ENCODE assay signal across 13 mouse cellular contexts in the genomic region with DNA sequence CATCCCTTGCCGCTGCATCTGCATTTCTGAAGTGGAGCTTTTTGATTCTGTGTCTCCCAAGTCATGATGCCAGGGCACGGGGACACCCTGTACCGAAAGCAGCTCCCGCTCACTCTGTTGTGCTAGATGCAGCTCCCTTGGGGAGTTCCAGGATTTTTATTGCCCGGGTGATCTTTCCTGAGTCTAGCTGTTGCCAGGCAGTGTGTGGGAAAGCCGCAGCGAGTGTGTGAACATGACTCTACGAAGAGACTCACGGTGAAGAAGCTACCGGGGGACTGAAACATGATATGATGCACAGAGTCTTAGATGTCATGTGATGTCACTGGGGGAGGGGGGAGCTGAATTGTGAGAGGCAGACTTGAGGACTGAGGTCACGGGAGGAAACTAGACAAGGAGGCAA.
DNase-seq lines count a peak whose midpoint lies in the region; ATAC-seq lines count a peak whose summit lies in the region.
"Had no signal": no experiment of that assay in that cellular context is flagged by ENCODE, and none has a peak within 500 bp of the region (broad histone marks: within the 10 kb centered on the region; RNA-seq: fewer than 3 reads in every experiment).

No protein-coding gene starts in this region.

- 31% methylated on average over 11 of the region's 11 CpGs for WGBS in midbrain, embryonic 10.5 days
- WGBS in liver, embryonic 12.5 days (ENCODE audit: insufficient replicate concordance), result 55% methylated on average over 11 of the region's 11 CpGs

- intact Hi-C loops in left cerebral cortex, postnatal 14 days (cut with DNase I), result no loop called here
- intact Hi-C loops in left cerebral cortex, postnatal 4 days (cut with DNase I), result no loop called here

- peaks cover 12% of the 10 kb centered on the region for H3K36me3 ChIP-seq in midbrain, embryonic 10.5 days
- H3K36me3 ChIP-seq in liver, embryonic 12.5 days, result no peaks in the 10 kb centered on the region
- H3K36me3 ChIP-seq: forebrain, embryonic 12.5 days had no signal

- no peak for ATAC-seq in liver, embryonic 12.5 days

- H3K4me3 ChIP-seq in midbrain, embryonic 10.5 days, result peak overlapping the region; percentile 18; the same call in 1 of the 2 replicates
- no peak overlapping the region for H3K4me3 ChIP-seq in liver, embryonic 12.5 days
- H3K4me3 ChIP-seq: forebrain, embryonic 12.5 days; limb, embryonic 13.5 days had no signal

- H3K9me3 ChIP-seq in midbrain, embryonic 10.5 days (replicated peaks), result no peaks in the 10 kb centered on the region
- no peaks in the 10 kb centered on the region for H3K9me3 ChIP-seq in liver, embryonic 12.5 days (replicated peaks)
- H3K9me3 ChIP-seq: forebrain, embryonic 12.5 days; limb, embryonic 13.5 days had no signal

- H3K4me2 ChIP-seq in liver, embryonic 12.5 days, result no peak overlapping the region
- H3K4me2 ChIP-seq: forebrain, embryonic 12.5 days; limb, embryonic 13.5 days had no signal

- no peak overlapping the region for H3K9ac ChIP-seq in liver, embryonic 12.5 days
- H3K9ac ChIP-seq: forebrain, embryonic 12.5 days; limb, embryonic 13.5 days had no signal

- H3K27me3 ChIP-seq in midbrain, embryonic 10.5 days (ENCODE audit: low read depth, poor library complexity, severe bottlenecking), result peaks cover 33% of the 10 kb centered on the region
- no peaks in the 10 kb centered on the region for H3K27me3 ChIP-seq in liver, embryonic 12.5 days (replicated peaks)
- H3K27me3 ChIP-seq: limb, embryonic 13.5 days had no signal

- H3K4me1 ChIP-seq in midbrain, embryonic 10.5 days, result peaks cover 19% of the 10 kb centered on the region
- H3K4me1 ChIP-seq in liver, embryonic 12.5 days, result no peaks in the 10 kb centered on the region

- DNase-seq in left cerebral cortex, postnatal 14 days (ENCODE audit: low spot score in 2 of 2), result peak; percentile 22 to 67
- no peak for DNase-seq in left cerebral cortex, postnatal 4 days
- DNase-seq in embryo, embryonic 11 days, result peak; percentile 62
- DNase-seq in midbrain, embryonic 10.5 days (ENCODE audit: low spot score), result peak; percentile 42
- peak; percentile 46 for DNase-seq in retina, postnatal 1 day
- no peak for DNase-seq in thymus, postnatal 0 days (ENCODE audit: low spot score)
- DNase-seq in adrenal gland, adult (ENCODE audit: inconsistent age in 2 of 2, low spot score in 1 of 2), result no peak
- DNase-seq: adrenal gland, postnatal 14 days; cerebellum, adult 9-10 months; kidney, postnatal 14 days had no signal

- H3K27ac ChIP-seq in midbrain, embryonic 10.5 days (replicated peaks), result peak overlapping the region; percentile 65
- H3K27ac ChIP-seq in liver, embryonic 12.5 days, result no peak overlapping the region
- H3K27ac ChIP-seq: forebrain, embryonic 12.5 days; limb, embryonic 13.5 days had no signal

Comparison
In these comparisons a context has a peak if more than half of its experiments do, and no peak if none do; other contexts are left out.
1. DNase-seq: peak in left cerebral cortex, postnatal 14 days (2 of 2), embryo, embryonic 11 days (single experiment), midbrain, embryonic 10.5 days (single experiment) and retina, postnatal 1 day (single experiment); none in left cerebral cortex, postnatal 4 days (single experiment), thymus, postnatal 0 days (single experiment) and adrenal gland, adult (0 of 2).